Mouse (Mus musculus) forebrain, embryonic 12.5 days (tissue): ENCODE results near the gene Uvrag. TPM values are rescaled to one million over a fixed set of nuclear protein-coding genes. Genes with fewer than 3 reads are reported as not detected.
A peak's percentile ranks its signal among the peaks of the same experiment; 100 is the strongest.

Experiments used
- ATAC-seq: fragments of 200-750 bp; cut with Nextera tagmentation; 2 replicates; pipeline ENCODE4 v1.8.0; 2017; ENCODE audit warnings: moderate TSS enrichment; ENCODE audit not compliant: low FRiP score
- H3K27ac ChIP-seq: fragments of 300-500 bp; sonication (generic); 2 replicates; pipeline ENCODE4 v1.5.1; 2016; ENCODE audit warnings: mild to moderate bottlenecking
- H3K27me3 ChIP-seq: fragments of 300-500 bp; sonication (generic); 2 replicates; pipeline ENCODE4 v1.6.1; 2016; ENCODE audit warnings: mild to moderate bottlenecking
- H3K36me3 ChIP-seq: fragments of 300-500 bp; sonication (generic); replicated peaks from 2 replicates; pipeline ENCODE4 v1.6.1; 2016; ENCODE audit warnings: mild to moderate bottlenecking
- H3K4me1 ChIP-seq: fragments of 300-500 bp; sonication (generic); 2 replicates; pipeline ENCODE4 v1.6.1; 2016
- H3K4me2 ChIP-seq: fragments of 300-500 bp; sonication (generic); 2 replicates; pipeline ENCODE4 v1.6.1; 2016; ENCODE audit warnings: mild to moderate bottlenecking, moderate library complexity
- H3K4me3 ChIP-seq: fragments of 300-500 bp; sonication (generic); replicated peaks from 2 replicates; pipeline ENCODE4 v1.5.1; 2016; ENCODE audit warnings: mild to moderate bottlenecking
- H3K9ac ChIP-seq: fragments of 300-500 bp; sonication (generic); 2 replicates; pipeline ENCODE4 v1.6.1; 2016; ENCODE audit warnings: mild to moderate bottlenecking
- H3K9me3 ChIP-seq: fragments of 300-500 bp; sonication (generic); 2 replicates; pipeline ENCODE4 v1.6.1; 2016
- WGBS: fragments of 180-500 bp; shearing (Covaris S2); methylation state at CpG from one replicate; pipeline ENCODE4 v1.1.7; 2016; 5-methylcytosine and 5-hydroxymethylcytosine counted together
- polyA plus RNA-seq: library from polyadenylated mRNA; unstranded; fragments of >200 nt; fragmentation: Nextera tagmentation; extraction: Ambion mirVana; gene quantifications from 2 replicates; pipeline ENCODE4 v1.2.1, GENCODE M21; 2016

The Uvrag gene
- polyA plus RNA-seq, 1 experiment from 2014 or later = 16.1 TPM

GRCm38 (mm10) chr7:98851220-98851619 is 289.7 kb downstream of the Uvrag start:
- no peak for ATAC-seq
- Histone ChIP-seq H3K9me3 (no peaks in the 10 kb centered on the region), H3K4me2 (no peak overlapping the region), H3K27ac (no peak overlapping the region), H3K36me3 (no peaks in the 10 kb centered on the region), H3K27me3 (peaks cover 2% of the 10 kb centered on the region; the same call in 1 of the 2 replicates), H3K4me3 (no peak overlapping the region), H3K4me1 (peaks cover 3% of the 10 kb centered on the region), H3K9ac (no peak overlapping the region)
- WGBS = 85% methylated on average over 9 of the region's 9 CpGs

- WGBS = 73% methylated on average over 5 of the region's 5 CpGs
- peaks cover 6% of the 10 kb centered on the region for H3K27me3 ChIP-seq
- H3K9me3 ChIP-seq = no peaks in the 10 kb centered on the region
- no peaks in the 10 kb centered on the region for H3K4me1 ChIP-seq
- H3K4me3 ChIP-seq = no peak overlapping the region
- H3K4me2 ChIP-seq = no peak overlapping the region
- no peaks in the 10 kb centered on the region for H3K36me3 ChIP-seq
- no peak overlapping the region for H3K27ac ChIP-seq
- no peak overlapping the region for H3K9ac ChIP-seq
- no peak for ATAC-seq
Measured at GRCm38 (mm10) chr7:98850388-98850787, 290.6 kb downstream of the Uvrag start.

- Histone ChIP-seq H3K27ac (no peak overlapping the region), H3K4me1 (no peaks in the 10 kb centered on the region), H3K9me3 (no peaks in the 10 kb centered on the region), H3K4me2 (no peak overlapping the region), H3K27me3 (peaks cover 6% of the 10 kb centered on the region), H3K36me3 (no peaks in the 10 kb centered on the region), H3K9ac (no peak overlapping the region), H3K4me3 (no peak overlapping the region)
- no peak for ATAC-seq
- WGBS = 89% methylated on average over 8 of the region's 8 CpGs
Measured at GRCm38 (mm10) chr7:98848899-98849640, 291.9 kb downstream of the Uvrag start.

GRCm38 (mm10) chr7:98843649-98844048 is 297.3 kb downstream of the Uvrag start:
- Histone ChIP-seq H3K4me1 (peaks cover 20% of the 10 kb centered on the region), H3K36me3 (no peaks in the 10 kb centered on the region), H3K4me2 (no peak overlapping the region), H3K4me3 (no peak overlapping the region), H3K9me3 (no peaks in the 10 kb centered on the region), H3K9ac (no peak overlapping the region), H3K27me3 (peaks cover 50% of the 10 kb centered on the region), H3K27ac (no peak overlapping the region)
- 25% methylated on average over 7 of the region's 7 CpGs for WGBS
- ATAC-seq = peak; percentile 36; the same call in 1 of the 2 replicates

GRCm38 (mm10) chr7:98842997-98843396 is 297.9 kb downstream of the Uvrag start:
- WGBS = 89% methylated on average over 3 of the region's 3 CpGs
- no peak for ATAC-seq
- no peak overlapping the region for H3K9ac ChIP-seq
- H3K27me3 ChIP-seq = peaks cover 57% of the 10 kb centered on the region
- H3K4me1 ChIP-seq = peaks cover 26% of the 10 kb centered on the region
- no peak overlapping the region for H3K27ac ChIP-seq
- H3K4me2 ChIP-seq = no peak overlapping the region
- H3K9me3 ChIP-seq = no peaks in the 10 kb centered on the region
- H3K36me3 ChIP-seq = no peaks in the 10 kb centered on the region
- no peak overlapping the region for H3K4me3 ChIP-seq

- no peak overlapping the region for H3K27ac ChIP-seq
- H3K4me1 ChIP-seq = peaks cover 38% of the 10 kb centered on the region
- no peak overlapping the region for H3K4me2 ChIP-seq
- H3K4me3 ChIP-seq = no peak overlapping the region
- peaks cover 69% of the 10 kb centered on the region for H3K27me3 ChIP-seq
- no peak for ATAC-seq
- no peak overlapping the region for H3K9ac ChIP-seq
- H3K9me3 ChIP-seq = no peaks in the 10 kb centered on the region
- H3K36me3 ChIP-seq = no peaks in the 10 kb centered on the region
- 34% methylated on average over 3 of the region's 3 CpGs for WGBS
Measured at GRCm38 (mm10) chr7:98841802-98842201, 299.1 kb downstream of the Uvrag start.

- no peak overlapping the region for H3K4me3 ChIP-seq
- H3K9ac ChIP-seq = no peak overlapping the region
- H3K9me3 ChIP-seq = no peaks in the 10 kb centered on the region
- peaks cover 74% of the 10 kb centered on the region for H3K27me3 ChIP-seq
- peaks cover 47% of the 10 kb centered on the region for H3K4me1 ChIP-seq
- 42% methylated on average over 3 of the region's 3 CpGs for WGBS
- no peak for ATAC-seq
- no peak overlapping the region for H3K27ac ChIP-seq
- H3K36me3 ChIP-seq = no peaks in the 10 kb centered on the region
- no peak overlapping the region; the same call in 1 of the 2 replicates for H3K4me2 ChIP-seq
Measured at GRCm38 (mm10) chr7:98840771-98841170, 300.2 kb downstream of the Uvrag start.

- Histone ChIP-seq H3K4me3 (peak overlapping the region; percentile 49), H3K9ac (peak overlapping the region; percentile 49; the same call in 1 of the 2 replicates), H3K27ac (no peak overlapping the region), H3K36me3 (no peaks in the 10 kb centered on the region), H3K4me1 (peaks cover 61% of the 10 kb centered on the region), H3K27me3 (peaks cover 88% of the 10 kb centered on the region), H3K9me3 (no peaks in the 10 kb centered on the region), H3K4me2 (peak overlapping the region; percentile 84)
- ATAC-seq = no peak
- 3% methylated on average over 12 of the region's 12 CpGs for WGBS
Measured at GRCm38 (mm10) chr7:98839312-98839711, 301.6 kb downstream of the Uvrag start.

GRCm38 (mm10) chr7:98838729-98839141 is 302.2 kb downstream of the Uvrag start:
- H3K9me3 ChIP-seq = no peaks in the 10 kb centered on the region
- H3K4me3 ChIP-seq = peak overlapping the region; percentile 49
- no peaks in the 10 kb centered on the region for H3K36me3 ChIP-seq
- no peak overlapping the region for H3K27ac ChIP-seq
- H3K4me2 ChIP-seq = peak overlapping the region; percentile 84
- peak; percentile 55 for ATAC-seq
- under 1% methylated on average over 47 of the region's 48 CpGs for WGBS
- H3K9ac ChIP-seq = peak overlapping the region; percentile 49
- H3K27me3 ChIP-seq = peaks cover 93% of the 10 kb centered on the region
- H3K4me1 ChIP-seq = peaks cover 58% of the 10 kb centered on the region

- no peaks in the 10 kb centered on the region for H3K9me3 ChIP-seq
- H3K4me3 ChIP-seq = peak overlapping the region; percentile 49
- peaks cover 51% of the 10 kb centered on the region for H3K4me1 ChIP-seq
- peak; percentile 71 for ATAC-seq
- H3K27ac ChIP-seq = no peak overlapping the region
- peaks cover 98% of the 10 kb centered on the region for H3K27me3 ChIP-seq
- no peak overlapping the region for H3K9ac ChIP-seq
- WGBS = 1% methylated on average over 17 of the region's 17 CpGs
- H3K36me3 ChIP-seq = no peaks in the 10 kb centered on the region
- peak overlapping the region; percentile 84 for H3K4me2 ChIP-seq
Measured at GRCm38 (mm10) chr7:98837901-98838300, 303.0 kb downstream of the Uvrag start.

GRCm38 (mm10) chr7:98836646-98837045 is 304.3 kb downstream of the Uvrag start:
- H3K4me2 ChIP-seq = peak overlapping the region; percentile 95
- no peaks in the 10 kb centered on the region for H3K9me3 ChIP-seq
- no peak overlapping the region for H3K27ac ChIP-seq
- no peak overlapping the region for H3K9ac ChIP-seq
- no peaks in the 10 kb centered on the region for H3K36me3 ChIP-seq
- no peak for ATAC-seq
- peak overlapping the region; percentile 52; the same call in 1 of the 2 replicates for H3K4me3 ChIP-seq
- peaks cover 51% of the 10 kb centered on the region for H3K4me1 ChIP-seq
- under 1% methylated on average over 23 of the region's 23 CpGs for WGBS
- H3K27me3 ChIP-seq = peaks cover 99% of the 10 kb centered on the region

- peaks cover 51% of the 10 kb centered on the region for H3K4me1 ChIP-seq
Measured at GRCm38 (mm10) chr7:98835519-98836441, 305.2 kb downstream of the Uvrag start.

More at GRCm38 (mm10) chr7:98835519-98836441, 305.2 kb downstream of the Uvrag start:
- Histone ChIP-seq H3K36me3 (no peaks in the 10 kb centered on the region), H3K4me2 (peak overlapping the region; percentile 95), H3K27me3 (peaks cover 99% of the 10 kb centered on the region), H3K4me3 (peak overlapping the region; percentile 52), H3K27ac (no peak overlapping the region), H3K9me3 (no peaks in the 10 kb centered on the region), H3K9ac (peak overlapping the region; percentile 13; the same call in 1 of the 2 replicates)
- WGBS = under 1% methylated on average over 44 of the region's 46 CpGs
- ATAC-seq = no peak
